Mouse (Mus musculus): Measurements from ENCODE around the gene Coro1a. TPM values are rescaled to one million over a fixed set of nuclear protein-coding genes. Genes with fewer than 3 reads are reported as not detected.
A peak's percentile ranks its signal among the peaks of the same experiment; 100 is the strongest.

Coro1a gene
- polyA plus RNA-seq, 1 experiment from 2014 or later: 65.3 TPM

DNA sequence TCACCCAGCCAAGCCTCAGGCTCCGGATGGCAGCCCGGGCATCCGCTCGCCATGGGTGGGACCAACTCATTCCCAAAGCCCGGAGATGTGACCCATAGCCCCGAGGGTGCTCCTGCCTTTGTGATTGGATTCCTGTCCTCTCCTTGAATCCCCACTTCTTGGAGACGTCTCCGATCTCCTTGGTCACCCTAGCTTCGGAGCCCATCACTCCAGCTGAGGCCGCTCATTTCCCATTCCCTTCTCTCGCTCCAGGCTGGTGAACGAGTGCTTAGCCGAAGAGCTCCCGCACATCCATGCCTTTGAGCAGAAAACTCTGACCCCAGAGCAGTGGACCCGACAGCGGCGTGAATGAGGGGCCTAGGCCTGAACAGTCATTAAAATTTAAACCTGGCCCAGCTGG, 11.3 kb downstream of the Coro1a start:
- Histone ChIP-seq H3K4me3 (ENCODE audit: low read depth, low read length) (peak overlapping the region; percentile 79), H3K9me3 (ENCODE audit: low read length) (no peaks in the 10 kb centered on the region), H3K4me1 (ENCODE audit: insufficient read depth, low read depth, low read length) (peaks cover 13% of the 10 kb centered on the region), H3K27ac (ENCODE audit: low read length) (peak overlapping the region; percentile 96), H3K4me2 (replicated peaks; ENCODE audit: low read depth, low read length) (peak overlapping the region; percentile 91), H3K36me3 (ENCODE audit: insufficient read depth, low read length) (no peaks in the 10 kb centered on the region), H3K9ac (replicated peaks; ENCODE audit: low read depth) (peak overlapping the region; percentile 64), H3K27me3 (replicated peaks; ENCODE audit: insufficient read depth, low read length) (no peaks in the 10 kb centered on the region)
- DNase-seq (ENCODE audit: low spot score) (no peak), ATAC-seq (no peak)
- WGBS: 2% methylated on average over 17 of the region's 17 CpGs
- no peak for TF ChIP-seq EP300 (IDR thresholded peaks at IDR 0.05)
- no peak for TF ChIP-seq CTCF (IDR thresholded peaks at IDR 0.05)

DNA sequence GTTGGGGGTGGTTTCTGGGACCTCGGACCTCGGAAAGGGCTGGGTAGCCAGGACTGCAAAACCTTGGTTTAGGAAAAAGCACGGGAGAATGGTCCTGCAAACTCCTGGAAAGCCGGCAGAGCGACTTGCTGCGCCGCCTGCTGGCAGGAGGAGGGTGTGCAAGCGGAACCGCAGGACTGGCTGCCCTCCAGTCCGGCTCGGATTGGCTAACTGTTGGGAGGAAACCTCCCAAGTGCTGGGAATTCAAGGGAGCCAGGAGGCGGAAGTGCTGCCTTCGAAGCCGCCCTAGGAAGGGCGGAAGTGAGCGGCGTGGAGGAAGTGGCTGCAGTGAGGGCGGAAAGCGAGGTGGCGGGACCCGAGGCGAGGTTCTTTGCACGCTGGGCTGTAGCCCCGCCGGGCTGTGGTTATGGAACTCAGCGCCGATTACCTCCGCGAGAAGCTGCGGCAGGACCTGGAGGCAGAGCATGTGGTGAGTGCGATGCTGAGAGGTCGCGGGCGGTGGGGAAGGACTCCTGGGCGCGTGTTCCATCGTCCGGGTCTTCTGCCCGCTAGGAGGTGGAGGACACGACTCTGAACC, 11.9 kb downstream of the Coro1a start, which contains the start of gene Slx1b:
Gene Slx1b, minus strand, starts transcription at position 154 of the 577 bp plus-strand sequence.
- TF ChIP-seq EP300 (IDR thresholded peaks at IDR 0.05): 0 out of 2 replicates have a peak, but pooled peaks have one; percentile 39
- TF ChIP-seq CTCF (IDR thresholded peaks at IDR 0.05): peak; percentile 97

GRCm38 (mm10) chr7:126695210-126695611, 12.4 kb downstream of the Coro1a start, which contains the start of gene Bola2:
Gene Bola2 (plus strand): TSS chr7:126695401.
- H3K27me3 ChIP-seq (replicated peaks; ENCODE audit: insufficient read depth, low read length): no peaks in the 10 kb centered on the region
- ATAC-seq: peak; percentile 72
- peaks cover 13% of the 10 kb centered on the region for H3K4me1 ChIP-seq (ENCODE audit: insufficient read depth, low read depth, low read length)
- H3K36me3 ChIP-seq (ENCODE audit: insufficient read depth, low read length): 0 out of 2 replicates have a peak, but pooled peaks cover 6% of the 10 kb centered on the region
- peak within 1 kb of the TSS; percentile 91 for H3K4me2 ChIP-seq (replicated peaks; ENCODE audit: low read depth, low read length)
- H3K9me3 ChIP-seq (ENCODE audit: low read length): no peaks in the 10 kb centered on the region
- peak within 1 kb of the TSS; percentile 79 for H3K4me3 ChIP-seq (ENCODE audit: low read depth, low read length)
- WGBS: under 1% methylated on average over 31 of the region's 31 CpGs
- TF ChIP-seq EP300 (IDR thresholded peaks at IDR 0.05) (no peak), CTCF (IDR thresholded peaks at IDR 0.05) (no peak)
- peak; percentile 80 for DNase-seq (ENCODE audit: low spot score)
- peak within 1 kb of the TSS; percentile 96 for H3K27ac ChIP-seq (ENCODE audit: low read length)
- H3K9ac ChIP-seq (replicated peaks; ENCODE audit: low read depth): peak within 1 kb of the TSS; percentile 80

More for the DNA sequence above, 11.9 kb downstream of the Coro1a start, which contains the start of gene Slx1b:
- peak; percentile 99 for DNase-seq (ENCODE audit: low spot score)
- 0% methylated on average over 40 of the region's 40 CpGs for WGBS
- H3K9ac ChIP-seq (replicated peaks; ENCODE audit: low read depth): peak within 1 kb of the TSS; percentile 80
- H3K27ac ChIP-seq (ENCODE audit: low read length): peak within 1 kb of the TSS; percentile 96
- peak within 1 kb of the TSS; percentile 91 for H3K4me2 ChIP-seq (replicated peaks; ENCODE audit: low read depth, low read length)
- peak within 1 kb of the TSS; percentile 79 for H3K4me3 ChIP-seq (ENCODE audit: low read depth, low read length)
- H3K36me3 ChIP-seq (ENCODE audit: insufficient read depth, low read length): 0 out of 2 replicates have a peak, but pooled peaks cover 4% of the 10 kb centered on the region
- H3K4me1 ChIP-seq (ENCODE audit: insufficient read depth, low read depth, low read length): peaks cover 13% of the 10 kb centered on the region
- H3K27me3 ChIP-seq (replicated peaks; ENCODE audit: insufficient read depth, low read length): no peaks in the 10 kb centered on the region
- ATAC-seq: peak; percentile 98
- H3K9me3 ChIP-seq (ENCODE audit: low read length): no peaks in the 10 kb centered on the region

DNA sequence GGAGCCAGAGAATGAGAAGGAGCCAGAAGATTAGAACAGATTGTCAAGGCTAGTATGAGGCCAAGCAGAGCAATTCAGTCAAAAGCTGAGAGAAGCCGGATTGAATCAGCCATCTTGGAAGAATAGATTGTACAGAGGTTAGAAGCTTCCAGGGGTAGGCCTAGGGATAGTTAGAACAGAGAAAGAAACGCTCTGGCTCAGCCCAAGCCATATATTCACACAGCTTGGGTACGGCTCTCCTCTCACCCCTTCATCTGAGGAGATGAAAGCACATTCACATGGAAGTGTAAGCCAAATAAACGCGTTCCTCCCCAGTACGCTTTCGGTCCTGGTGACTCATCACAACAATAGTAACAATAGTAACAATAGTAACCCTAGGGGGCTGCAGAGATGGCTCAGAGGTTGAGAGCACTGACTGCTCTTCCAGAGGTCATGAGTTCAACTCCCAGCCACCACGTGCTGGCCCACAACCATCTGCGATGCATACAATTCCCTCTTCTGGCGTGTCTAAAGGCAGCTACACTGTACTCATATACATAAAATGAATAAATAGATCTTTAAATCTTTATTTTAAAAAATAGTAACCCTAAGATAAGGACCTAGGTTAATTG, 13.0 kb downstream of the Coro1a start:
- DNase-seq (ENCODE audit: low spot score) (no peak), ATAC-seq (no peak)
- TF ChIP-seq EP300 (IDR thresholded peaks at IDR 0.05): no peak
- no peak for TF ChIP-seq CTCF (IDR thresholded peaks at IDR 0.05)
- H3K4me3 ChIP-seq (ENCODE audit: low read depth, low read length): peak overlapping the region; percentile 79
- H3K27me3 ChIP-seq (replicated peaks; ENCODE audit: insufficient read depth, low read length): no peaks in the 10 kb centered on the region
- WGBS: 31% methylated on average over 10 of the region's 10 CpGs
- H3K9me3 ChIP-seq (ENCODE audit: low read length): no peaks in the 10 kb centered on the region
- no peak overlapping the region for H3K9ac ChIP-seq (replicated peaks; ENCODE audit: low read depth)
- H3K4me1 ChIP-seq (ENCODE audit: insufficient read depth, low read depth, low read length): peaks cover 13% of the 10 kb centered on the region
- H3K27ac ChIP-seq (ENCODE audit: low read length): no peak overlapping the region
- H3K36me3 ChIP-seq (ENCODE audit: insufficient read depth, low read length): 0 out of 2 replicates have a peak, but pooled peaks cover 6% of the 10 kb centered on the region
- H3K4me2 ChIP-seq (replicated peaks; ENCODE audit: low read depth, low read length): peak overlapping the region; percentile 91

DNA sequence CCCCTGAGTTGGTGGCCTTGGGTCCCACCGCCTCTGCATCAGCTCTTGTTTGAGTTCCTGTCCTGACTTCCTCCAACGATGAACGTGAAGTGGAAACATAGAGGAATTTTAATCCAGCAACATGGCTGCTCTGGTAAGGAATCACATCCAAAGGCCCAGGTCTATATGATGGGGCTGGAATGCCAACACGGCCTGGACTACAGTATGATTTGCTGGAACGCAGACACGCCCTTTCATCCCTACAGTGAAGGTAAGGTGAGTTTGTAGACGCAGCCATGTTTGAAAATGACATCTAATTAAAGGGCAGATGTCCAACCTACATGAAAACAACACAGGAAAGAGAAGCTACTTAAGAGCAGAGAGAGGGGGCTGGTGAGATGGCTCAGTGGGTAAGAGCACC, 13.8 kb downstream of the Coro1a start:
- H3K9ac ChIP-seq (replicated peaks; ENCODE audit: low read depth): no peak overlapping the region

DNA sequence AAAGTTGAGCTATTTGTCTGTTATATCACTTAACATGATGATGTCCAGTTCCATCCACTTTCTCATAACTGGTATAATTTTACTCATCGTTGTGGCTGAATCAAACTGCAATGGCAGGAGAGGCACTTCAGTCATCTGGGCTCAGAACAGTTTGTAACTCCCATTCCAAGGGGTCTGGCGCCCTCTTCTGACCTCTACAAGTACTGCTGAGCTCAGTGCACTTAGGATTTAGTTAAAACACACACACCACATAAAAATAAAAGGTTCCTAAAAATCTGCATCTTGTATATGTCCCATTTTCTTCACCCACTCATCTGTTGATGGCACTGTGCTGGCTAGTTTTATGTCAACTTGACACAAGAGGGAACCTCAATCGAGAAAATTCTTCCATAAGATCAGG, 14.3 kb downstream of the Coro1a start:
- Histone ChIP-seq H3K4me2 (replicated peaks; ENCODE audit: low read depth, low read length) (no peak overlapping the region), H3K9me3 (ENCODE audit: low read length) (no peaks in the 10 kb centered on the region), H3K36me3 (ENCODE audit: insufficient read depth, low read length) (0 out of 2 replicates have a peak, but pooled peaks cover 6% of the 10 kb centered on the region), H3K27me3 (replicated peaks; ENCODE audit: insufficient read depth, low read length) (no peaks in the 10 kb centered on the region), H3K4me3 (ENCODE audit: low read depth, low read length) (no peak overlapping the region), H3K9ac (replicated peaks; ENCODE audit: low read depth) (no peak overlapping the region), H3K4me1 (ENCODE audit: insufficient read depth, low read depth, low read length) (peaks cover 13% of the 10 kb centered on the region), H3K27ac (ENCODE audit: low read length) (no peak overlapping the region)
- no peak for TF ChIP-seq EP300 (IDR thresholded peaks at IDR 0.05)
- peak; percentile 94 for TF ChIP-seq CTCF (IDR thresholded peaks at IDR 0.05)
- DNase-seq (ENCODE audit: low spot score): peak; percentile 94
- WGBS: 14% methylated on average over 3 of the region's 3 CpGs
- no peak for ATAC-seq

More for the DNA sequence above, 13.8 kb downstream of the Coro1a start:
- 0 out of 2 replicates have a peak, but pooled peaks cover 6% of the 10 kb centered on the region for H3K36me3 ChIP-seq (ENCODE audit: insufficient read depth, low read length)
- H3K27ac ChIP-seq (ENCODE audit: low read length): no peak overlapping the region
- ATAC-seq (no peak), DNase-seq (ENCODE audit: low spot score) (no peak)
- no peaks in the 10 kb centered on the region for H3K9me3 ChIP-seq (ENCODE audit: low read length)
- 72% methylated on average over 7 of the region's 7 CpGs for WGBS
- H3K4me1 ChIP-seq (ENCODE audit: insufficient read depth, low read depth, low read length): peaks cover 13% of the 10 kb centered on the region
- no peaks in the 10 kb centered on the region for H3K27me3 ChIP-seq (replicated peaks; ENCODE audit: insufficient read depth, low read length)
- TF ChIP-seq EP300 (IDR thresholded peaks at IDR 0.05) (no peak), CTCF (IDR thresholded peaks at IDR 0.05) (no peak)
- H3K4me2 ChIP-seq (replicated peaks; ENCODE audit: low read depth, low read length): no peak overlapping the region
- no peak overlapping the region for H3K4me3 ChIP-seq (ENCODE audit: low read depth, low read length)
